Mouse (Mus musculus): ENCODE measurements around the gene Zfp541. TPM values are rescaled to one million over a fixed set of nuclear protein-coding genes. Genes with fewer than 3 reads are reported as not detected.

Gene Zfp541
- total and polyA plus RNA-seq, 2 experiments, result 0.02 TPM; not detected in 1

GRCm38 (mm10) chr7:16018016-16018810, 43.4 kb upstream of the Zfp541 start:
- H3K4me1 ChIP-seq (ENCODE audit: control insufficient read depth, insufficient read depth, low read length), result peaks cover 52% of the 10 kb centered on the region
- no peaks in the 10 kb centered on the region for H3K36me3 ChIP-seq (ENCODE audit: control insufficient read depth, insufficient read depth, low read length)
- no peaks in the 10 kb centered on the region for H3K27me3 ChIP-seq (ENCODE audit: control insufficient read depth, insufficient read depth, low read length)
- peak overlapping the region; percentile 29; the same call in 1 of the 2 replicates for H3K9ac ChIP-seq (ENCODE audit: low read depth, low read length)
- 14% methylated on average over 9 of the region's 9 CpGs for WGBS
- peaks cover 27% of the 10 kb centered on the region; the same call in 1 of the 2 replicates for H3K79me2 ChIP-seq (ENCODE audit: control insufficient read depth, insufficient read depth, low read length)
- H3K27ac ChIP-seq (replicated peaks; ENCODE audit: insufficient read depth, low read depth, low read length), result peak overlapping the region; percentile 56
- DNase-seq (ENCODE audit: extremely low read depth, low read depth, low spot score), result peak; percentile 91
- no peak for TF ChIP-seq POLR2A (IDR thresholded peaks at IDR 0.05; ENCODE audit: extremely low read depth, insufficient read depth, low read length)
- no peak for TF ChIP-seq CTCF (IDR thresholded peaks at IDR 0.05; ENCODE audit: low read depth, low read length)
- H3K4me3 ChIP-seq (ENCODE audit: insufficient read depth, low read depth, low read length), result no peak overlapping the region

- WGBS, result 36% methylated on average over 5 of the region's 5 CpGs
- Histone ChIP-seq H3K9ac (ENCODE audit: low read depth, low read length) (no peak overlapping the region), H3K27ac (replicated peaks; ENCODE audit: insufficient read depth, low read depth, low read length) (peak overlapping the region; percentile 56), H3K4me1 (ENCODE audit: control insufficient read depth, insufficient read depth, low read length) (peaks cover 52% of the 10 kb centered on the region), H3K4me3 (ENCODE audit: insufficient read depth, low read depth, low read length) (no peak overlapping the region), H3K36me3 (ENCODE audit: control insufficient read depth, insufficient read depth, low read length) (no peaks in the 10 kb centered on the region), H3K79me2 (ENCODE audit: control insufficient read depth, insufficient read depth, low read length) (peaks cover 28% of the 10 kb centered on the region; the same call in 1 of the 2 replicates), H3K27me3 (ENCODE audit: control insufficient read depth, insufficient read depth, low read length) (no peaks in the 10 kb centered on the region)
- DNase-seq (ENCODE audit: extremely low read depth, low read depth, low spot score), result peak; percentile 78
- no peak for TF ChIP-seq CTCF (IDR thresholded peaks at IDR 0.05; ENCODE audit: low read depth, low read length)
- no peak for TF ChIP-seq POLR2A (IDR thresholded peaks at IDR 0.05; ENCODE audit: extremely low read depth, insufficient read depth, low read length)
These were observed 42.1 kb upstream of the Zfp541 start for GRCm38 (mm10) chr7:16019256-16020094.

- WGBS, result 90% methylated on average over 8 of the region's 8 CpGs
- no peak overlapping the region for H3K27ac ChIP-seq (replicated peaks; ENCODE audit: insufficient read depth, low read depth, low read length)
These were observed 36.9 kb upstream of the Zfp541 start for GRCm38 (mm10) chr7:16024603-16025222.

GRCm38 (mm10) chr7:16028102-16028927, 33.3 kb upstream of the Zfp541 start:
- peak; percentile 82 for DNase-seq (ENCODE audit: extremely low read depth, low read depth, low spot score)
- no peak overlapping the region for H3K4me3 ChIP-seq (ENCODE audit: insufficient read depth, low read depth, low read length)
- H3K9ac ChIP-seq (ENCODE audit: low read depth, low read length), result no peak overlapping the region
- H3K36me3 ChIP-seq (ENCODE audit: control insufficient read depth, insufficient read depth, low read length), result no peaks in the 10 kb centered on the region
- WGBS, result 42% methylated on average over 6 of the region's 6 CpGs
- H3K4me1 ChIP-seq (ENCODE audit: control insufficient read depth, insufficient read depth, low read length), result peaks cover 24% of the 10 kb centered on the region
- H3K27me3 ChIP-seq (ENCODE audit: control insufficient read depth, insufficient read depth, low read length), result no peaks in the 10 kb centered on the region
- peaks cover 69% of the 10 kb centered on the region for H3K79me2 ChIP-seq (ENCODE audit: control insufficient read depth, insufficient read depth, low read length)
- TF ChIP-seq CTCF (IDR thresholded peaks at IDR 0.05; ENCODE audit: low read depth, low read length) (peak; percentile 50), POLR2A (IDR thresholded peaks at IDR 0.05; ENCODE audit: extremely low read depth, insufficient read depth, low read length) (no peak)
- H3K27ac ChIP-seq (replicated peaks; ENCODE audit: insufficient read depth, low read depth, low read length), result peak overlapping the region; percentile 30

More at GRCm38 (mm10) chr7:16024603-16025222, 36.9 kb upstream of the Zfp541 start:
- Histone ChIP-seq H3K79me2 (ENCODE audit: control insufficient read depth, insufficient read depth, low read length) (peaks cover 48% of the 10 kb centered on the region), H3K9ac (ENCODE audit: low read depth, low read length) (no peak overlapping the region), H3K4me3 (ENCODE audit: insufficient read depth, low read depth, low read length) (no peak overlapping the region), H3K27me3 (ENCODE audit: control insufficient read depth, insufficient read depth, low read length) (no peaks in the 10 kb centered on the region), H3K36me3 (ENCODE audit: control insufficient read depth, insufficient read depth, low read length) (no peaks in the 10 kb centered on the region), H3K4me1 (ENCODE audit: control insufficient read depth, insufficient read depth, low read length) (peaks cover 30% of the 10 kb centered on the region)
- no peak for TF ChIP-seq CTCF (IDR thresholded peaks at IDR 0.05; ENCODE audit: low read depth, low read length)
- no peak for TF ChIP-seq POLR2A (IDR thresholded peaks at IDR 0.05; ENCODE audit: extremely low read depth, insufficient read depth, low read length)
- DNase-seq (ENCODE audit: extremely low read depth, low read depth, low spot score), result no peak

- Histone ChIP-seq H3K4me3 (ENCODE audit: insufficient read depth, low read depth, low read length) (no peak overlapping the region), H3K9ac (ENCODE audit: low read depth, low read length) (no peak overlapping the region), H3K79me2 (ENCODE audit: control insufficient read depth, insufficient read depth, low read length) (peaks cover 63% of the 10 kb centered on the region), H3K27me3 (ENCODE audit: control insufficient read depth, insufficient read depth, low read length) (no peaks in the 10 kb centered on the region), H3K27ac (replicated peaks; ENCODE audit: insufficient read depth, low read depth, low read length) (no peak overlapping the region), H3K36me3 (ENCODE audit: control insufficient read depth, insufficient read depth, low read length) (no peaks in the 10 kb centered on the region), H3K4me1 (ENCODE audit: control insufficient read depth, insufficient read depth, low read length) (peaks cover 26% of the 10 kb centered on the region)
- no peak for DNase-seq (ENCODE audit: extremely low read depth, low read depth, low spot score)
- TF ChIP-seq CTCF (IDR thresholded peaks at IDR 0.05; ENCODE audit: low read depth, low read length), result no peak
- no peak for TF ChIP-seq POLR2A (IDR thresholded peaks at IDR 0.05; ENCODE audit: extremely low read depth, insufficient read depth, low read length)
- WGBS, result 87% methylated on average over 4 of the region's 4 CpGs
These were observed 30.5 kb upstream of the Zfp541 start for GRCm38 (mm10) chr7:16031072-16031471.
